Mouse (Mus musculus): ENCODE results near the gene Fam124a.
"Not testable (repeated sequence)": the region's sequence is repeated elsewhere in the genome, so short reads cannot be mapped to it uniquely, and the experiment has no call there.

The Fam124a gene

GRCm38 (mm10) chr14:62555309-62555829, at the start of gene Fam124a:
Gene Fam124a, plus strand, starts transcription at chr14:62555737.
- peak; percentile 24 for DNase-seq (ENCODE audit: low read depth)

GRCm38 (mm10) chr14:62506261-62506660, 49.3 kb upstream of the Fam124a start:
- DNase-seq (ENCODE audit: low read depth), result no peak

- DNase-seq (ENCODE audit: low read depth), result no peak
Measured at GRCm38 (mm10) chr14:62509350-62509749, 46.2 kb upstream of the Fam124a start.

GRCm38 (mm10) chr14:62512845-62513244, 42.7 kb upstream of the Fam124a start:
- no peak for DNase-seq (ENCODE audit: low read depth)

GRCm38 (mm10) chr14:62530951-62531350, 24.6 kb upstream of the Fam124a start:
- no peak for DNase-seq (ENCODE audit: low read depth)

- DNase-seq (ENCODE audit: low read depth), result no peak
Measured at GRCm38 (mm10) chr14:62536127-62536526, 19.4 kb upstream of the Fam124a start.

- DNase-seq (ENCODE audit: low read depth), result no peak
Measured at GRCm38 (mm10) chr14:62536988-62537387, 18.5 kb upstream of the Fam124a start.

- DNase-seq (ENCODE audit: low read depth), result no peak
Measured at GRCm38 (mm10) chr14:62539834-62540233, 15.7 kb upstream of the Fam124a start.

- no peak for DNase-seq (ENCODE audit: low read depth)
Measured at GRCm38 (mm10) chr14:62541751-62542150, 13.8 kb upstream of the Fam124a start.

- DNase-seq (ENCODE audit: low read depth), result no peak
Measured at GRCm38 (mm10) chr14:62546296-62546695, 9.2 kb upstream of the Fam124a start.

GRCm38 (mm10) chr14:62546746-62547145, 8.8 kb upstream of the Fam124a start:
- DNase-seq (ENCODE audit: low read depth), result no peak

- DNase-seq (ENCODE audit: low read depth), result no peak
Measured at GRCm38 (mm10) chr14:62550121-62550520, 5.4 kb upstream of the Fam124a start.

- no peak for DNase-seq (ENCODE audit: low read depth)
Measured at GRCm38 (mm10) chr14:62552771-62553170, 2.8 kb upstream of the Fam124a start.

GRCm38 (mm10) chr14:62553786-62554185, 1.8 kb upstream of the Fam124a start:
- DNase-seq (ENCODE audit: low read depth), result no peak

GRCm38 (mm10) chr14:62555840-62556810, 588 bp downstream of the Fam124a start:
- DNase-seq (ENCODE audit: low read depth), result no peak

GRCm38 (mm10) chr14:62557111-62557510, 1.6 kb downstream of the Fam124a start:
- DNase-seq (ENCODE audit: low read depth), result no peak

- DNase-seq (ENCODE audit: low read depth), result no peak
Measured at GRCm38 (mm10) chr14:62561875-62562748, 6.6 kb downstream of the Fam124a start.

GRCm38 (mm10) chr14:62563679-62564078, 8.1 kb downstream of the Fam124a start:
- no peak for DNase-seq (ENCODE audit: low read depth)

- not testable (repeated sequence) for DNase-seq (ENCODE audit: low read depth)
Measured at GRCm38 (mm10) chr14:62566821-62567220, 11.3 kb downstream of the Fam124a start, which contains the start of gene Gm4131. Gene Gm4131, minus strand, starts transcription at chr14:62566921.

GRCm38 (mm10) chr14:62569463-62569862, 13.9 kb downstream of the Fam124a start:
- no peak for DNase-seq (ENCODE audit: low read depth)

GRCm38 (mm10) chr14:62570299-62570698, 14.8 kb downstream of the Fam124a start:
- DNase-seq (ENCODE audit: low read depth), result no peak

GRCm38 (mm10) chr14:62573454-62573853, 17.9 kb downstream of the Fam124a start:
- DNase-seq (ENCODE audit: low read depth), result no peak
